Mouse (Mus musculus) testis, adult 2 months (tissue): ENCODE results near the gene Ldah. TPM values are rescaled to one million over a fixed set of nuclear protein-coding genes. Genes with fewer than 3 reads are reported as not detected.

Experiments
- H3K27ac ChIP-seq: fragments of 200-500 bp; 2 replicates; pipeline ENCODE4 v1.5.1; 2012; ENCODE audit warnings: low read depth, low read length; ENCODE audit not compliant: control insufficient read depth, insufficient read depth
- H3K27me3 ChIP-seq: fragments of 200-500 bp; 2 replicates; pipeline ENCODE4 v1.6.1; 2012; ENCODE audit warnings: mild to moderate bottlenecking, low read length, moderate library complexity; ENCODE audit not compliant: control insufficient read depth, insufficient read depth
- H3K36me3 ChIP-seq: fragments of 200-500 bp; 2 replicates; pipeline ENCODE4 v1.6.1; 2012; ENCODE audit warnings: mild to moderate bottlenecking, low read length; ENCODE audit not compliant: control insufficient read depth, insufficient read depth
- H3K4me1 ChIP-seq: fragments of 200-500 bp; 2 replicates; pipeline ENCODE4 v1.6.1; 2012; ENCODE audit warnings: low read length; ENCODE audit not compliant: control insufficient read depth, insufficient read depth
- H3K4me3 ChIP-seq: fragments of 200-500 bp; 2 replicates; pipeline ENCODE4 v1.5.1; 2012; ENCODE audit warnings: low read depth, mild to moderate bottlenecking, low read length, moderate library complexity, mixed read lengths; ENCODE audit not compliant: control insufficient read depth
- CTCF ChIP-seq: fragments of 200-500 bp; IDR thresholded peaks from 2 replicates; pipeline ENCODE4 v1.5.1; 2012; ENCODE audit warnings: low read depth, mild to moderate bottlenecking, inconsistent platforms, low read length, moderate library complexity; ENCODE audit not compliant: control insufficient read depth, insufficient read depth, insufficient replicate concordance
- POLR2A ChIP-seq: fragments of 200-500 bp; IDR thresholded peaks from 2 replicates; pipeline ENCODE4 v1.6.1; 2012; ENCODE audit warnings: low read depth, mild to moderate bottlenecking, inconsistent platforms, low read length, moderate library complexity; ENCODE audit not compliant: control insufficient read depth
- polyA plus RNA-seq: library from polyadenylated mRNA; depleted of rRNA; stranded (reverse); fragments of >200 nt; gene quantifications from 2 replicates; pipeline ENCODE4 v1.2.3, GENCODE M21; 2012

Gene Ldah
- polyA plus RNA-seq, 1 experiment = 13.4 TPM

- no peaks in the 10 kb centered on the region for H3K36me3 ChIP-seq
- no peaks in the 10 kb centered on the region for H3K27me3 ChIP-seq
- no peak overlapping the region for H3K4me3 ChIP-seq
- H3K27ac ChIP-seq = no peak overlapping the region
- H3K4me1 ChIP-seq = no peaks in the 10 kb centered on the region
- no peak for TF ChIP-seq POLR2A
- TF ChIP-seq CTCF = no peak
These were observed 80.1 kb downstream of the Ldah start for GRCm38 (mm10) chr12:8287970-8288369.

GRCm38 (mm10) chr12:8289099-8289498 is 81.2 kb downstream of the Ldah start:
- no peaks in the 10 kb centered on the region for H3K27me3 ChIP-seq
- no peak overlapping the region for H3K4me3 ChIP-seq
- H3K4me1 ChIP-seq = no peaks in the 10 kb centered on the region
- no peaks in the 10 kb centered on the region for H3K36me3 ChIP-seq
- no peak overlapping the region for H3K27ac ChIP-seq
- no peak for TF ChIP-seq POLR2A
- TF ChIP-seq CTCF = no peak

- Histone ChIP-seq H3K36me3 (no peaks in the 10 kb centered on the region), H3K27me3 (no peaks in the 10 kb centered on the region), H3K27ac (no peak overlapping the region), H3K4me1 (no peaks in the 10 kb centered on the region), H3K4me3 (no peak overlapping the region)
- TF ChIP-seq CTCF (no peak), POLR2A (no peak)
These were observed 81.6 kb downstream of the Ldah start for GRCm38 (mm10) chr12:8289499-8289898.

GRCm38 (mm10) chr12:8291157-8291853 is 83.4 kb downstream of the Ldah start:
- Histone ChIP-seq H3K4me1 (no peaks in the 10 kb centered on the region), H3K36me3 (no peaks in the 10 kb centered on the region), H3K4me3 (no peak overlapping the region), H3K27ac (no peak overlapping the region), H3K27me3 (no peaks in the 10 kb centered on the region)
- no peak for TF ChIP-seq CTCF
- TF ChIP-seq POLR2A = no peak

- Histone ChIP-seq H3K36me3 (no peaks in the 10 kb centered on the region), H3K4me1 (peaks cover 11% of the 10 kb centered on the region), H3K27me3 (peaks cover 5% of the 10 kb centered on the region), H3K27ac (no peak overlapping the region), H3K4me3 (no peak overlapping the region)
- TF ChIP-seq CTCF (no peak), POLR2A (no peak)
These were observed 87.5 kb downstream of the Ldah start for GRCm38 (mm10) chr12:8295307-8295913.

GRCm38 (mm10) chr12:8296154-8296553 is 88.2 kb downstream of the Ldah start:
- Histone ChIP-seq H3K4me3 (no peak overlapping the region), H3K27me3 (peaks cover 5% of the 10 kb centered on the region)

GRCm38 (mm10) chr12:8297586-8298214 is 89.8 kb downstream of the Ldah start:
- H3K36me3 ChIP-seq = no peaks in the 10 kb centered on the region
- H3K4me3 ChIP-seq = peak overlapping the region; percentile 53
- no peak overlapping the region for H3K27ac ChIP-seq
- H3K4me1 ChIP-seq = peaks cover 17% of the 10 kb centered on the region
- no peak for TF ChIP-seq POLR2A
- no peak for TF ChIP-seq CTCF
- peaks cover 5% of the 10 kb centered on the region for H3K27me3 ChIP-seq

More at GRCm38 (mm10) chr12:8296154-8296553, 88.2 kb downstream of the Ldah start:
- Histone ChIP-seq H3K36me3 (no peaks in the 10 kb centered on the region), H3K27ac (no peak overlapping the region), H3K4me1 (peaks cover 11% of the 10 kb centered on the region)
- TF ChIP-seq POLR2A (no peak), CTCF (no peak)
